Mouse (Mus musculus) testis, adult 2 months (tissue): ENCODE data around the gene Nrip2. TPM values are rescaled to one million over a fixed set of nuclear protein-coding genes. Genes with fewer than 3 reads are reported as not detected.

Experiments
- H3K27ac ChIP-seq: fragments of 200-500 bp; 2 replicates; pipeline ENCODE4 v1.5.1; 2012; ENCODE audit warnings: low read depth, low read length; ENCODE audit not compliant: control insufficient read depth, insufficient read depth
- H3K27me3 ChIP-seq: fragments of 200-500 bp; 2 replicates; pipeline ENCODE4 v1.6.1; 2012; ENCODE audit warnings: mild to moderate bottlenecking, low read length, moderate library complexity; ENCODE audit not compliant: control insufficient read depth, insufficient read depth
- H3K36me3 ChIP-seq: fragments of 200-500 bp; 2 replicates; pipeline ENCODE4 v1.6.1; 2012; ENCODE audit warnings: mild to moderate bottlenecking, low read length; ENCODE audit not compliant: control insufficient read depth, insufficient read depth
- H3K4me1 ChIP-seq: fragments of 200-500 bp; 2 replicates; pipeline ENCODE4 v1.6.1; 2012; ENCODE audit warnings: low read length; ENCODE audit not compliant: control insufficient read depth, insufficient read depth
- H3K4me3 ChIP-seq: fragments of 200-500 bp; 2 replicates; pipeline ENCODE4 v1.5.1; 2012; ENCODE audit warnings: low read depth, mild to moderate bottlenecking, low read length, moderate library complexity, mixed read lengths; ENCODE audit not compliant: control insufficient read depth
- CTCF ChIP-seq: fragments of 200-500 bp; IDR thresholded peaks from 2 replicates; pipeline ENCODE4 v1.5.1; 2012; ENCODE audit warnings: low read depth, mild to moderate bottlenecking, inconsistent platforms, low read length, moderate library complexity; ENCODE audit not compliant: control insufficient read depth, insufficient read depth, insufficient replicate concordance
- POLR2A ChIP-seq: fragments of 200-500 bp; IDR thresholded peaks from 2 replicates; pipeline ENCODE4 v1.6.1; 2012; ENCODE audit warnings: low read depth, mild to moderate bottlenecking, inconsistent platforms, low read length, moderate library complexity; ENCODE audit not compliant: control insufficient read depth
- polyA plus RNA-seq: library from polyadenylated mRNA; depleted of rRNA; stranded (reverse); fragments of >200 nt; gene quantifications from 2 replicates; pipeline ENCODE4 v1.2.3, GENCODE M21; 2012

Nrip2 gene
- polyA plus RNA-seq, 1 experiment = 1.9 TPM

- H3K4me1 ChIP-seq = peaks cover 2% of the 10 kb centered on the region
- no peak for TF ChIP-seq CTCF
- TF ChIP-seq POLR2A = no peak
- H3K27ac ChIP-seq = no peak overlapping the region
- no peak overlapping the region for H3K4me3 ChIP-seq
- peaks cover 3% of the 10 kb centered on the region for H3K36me3 ChIP-seq
- no peaks in the 10 kb centered on the region for H3K27me3 ChIP-seq
Observed at GRCm38 (mm10) chr6:128429826-128430225, 30.7 kb downstream of the Nrip2 start.

- Histone ChIP-seq H3K4me1 (peaks cover 2% of the 10 kb centered on the region; the same call in 1 of the 2 replicates), H3K36me3 (peaks cover 3% of the 10 kb centered on the region), H3K27ac (no peak overlapping the region), H3K4me3 (no peak overlapping the region), H3K27me3 (no peaks in the 10 kb centered on the region)
- TF ChIP-seq CTCF (no peak), POLR2A (no peak)
Observed at GRCm38 (mm10) chr6:128432356-128432915, 33.3 kb downstream of the Nrip2 start.

- Histone ChIP-seq H3K4me3 (no peak overlapping the region), H3K27ac (no peak overlapping the region), H3K36me3 (peaks cover 3% of the 10 kb centered on the region), H3K4me1 (peaks cover 3% of the 10 kb centered on the region; the same call in 1 of the 2 replicates), H3K27me3 (no peaks in the 10 kb centered on the region)
- no peak for TF ChIP-seq POLR2A
- TF ChIP-seq CTCF = no peak
Observed at GRCm38 (mm10) chr6:128433566-128433965, 34.5 kb downstream of the Nrip2 start.

- 0 out of 2 replicates have a peak overlapping the region, but pooled peaks have one; percentile 35 for H3K27ac ChIP-seq
- H3K27me3 ChIP-seq = no peaks in the 10 kb centered on the region
- H3K4me1 ChIP-seq = peaks cover 3% of the 10 kb centered on the region; the same call in 1 of the 2 replicates
- no peak for TF ChIP-seq CTCF
- peaks cover 3% of the 10 kb centered on the region for H3K36me3 ChIP-seq
- H3K4me3 ChIP-seq = no peak overlapping the region
Observed at GRCm38 (mm10) chr6:128435474-128435873, 36.4 kb downstream of the Nrip2 start.

GRCm38 (mm10) chr6:128436356-128437005, 37.4 kb downstream of the Nrip2 start:
- Histone ChIP-seq H3K4me1 (peaks cover 3% of the 10 kb centered on the region; the same call in 1 of the 2 replicates), H3K4me3 (peak overlapping the region; percentile 4; the same call in 1 of the 2 replicates), H3K36me3 (peaks cover 3% of the 10 kb centered on the region), H3K27ac (no peak overlapping the region), H3K27me3 (no peaks in the 10 kb centered on the region)
- TF ChIP-seq POLR2A (no peak), CTCF (no peak)

GRCm38 (mm10) chr6:128437288-128437687, 38.2 kb downstream of the Nrip2 start:
- peaks cover 3% of the 10 kb centered on the region for H3K36me3 ChIP-seq
- H3K27ac ChIP-seq = peak overlapping the region; percentile 83
- peak overlapping the region; percentile 91 for H3K4me3 ChIP-seq
- peaks cover 3% of the 10 kb centered on the region; the same call in 1 of the 2 replicates for H3K4me1 ChIP-seq
- TF ChIP-seq POLR2A (no peak), CTCF (no peak)
- no peaks in the 10 kb centered on the region for H3K27me3 ChIP-seq

- peak overlapping the region; percentile 91 for H3K4me3 ChIP-seq
- H3K4me1 ChIP-seq = peaks cover 3% of the 10 kb centered on the region; the same call in 1 of the 2 replicates
- peaks cover 3% of the 10 kb centered on the region for H3K36me3 ChIP-seq
- no peaks in the 10 kb centered on the region for H3K27me3 ChIP-seq
- TF ChIP-seq POLR2A (no peak), CTCF (no peak)
- peak overlapping the region; percentile 83 for H3K27ac ChIP-seq
Observed at GRCm38 (mm10) chr6:128437731-128438316, 38.7 kb downstream of the Nrip2 start.

- H3K4me1 ChIP-seq = peaks cover 3% of the 10 kb centered on the region; the same call in 1 of the 2 replicates
- H3K27me3 ChIP-seq = no peaks in the 10 kb centered on the region
- TF ChIP-seq POLR2A = peak; percentile 93
- TF ChIP-seq CTCF = no peak
- H3K27ac ChIP-seq = peak within 1 kb of the TSS; percentile 99
- H3K36me3 ChIP-seq = peaks cover 5% of the 10 kb centered on the region
- H3K4me3 ChIP-seq = peak within 1 kb of the TSS; percentile 91
Observed at GRCm38 (mm10) chr6:128438317-128438870, 39.3 kb downstream of the Nrip2 start, which contains the start of gene Fkbp4. Gene Fkbp4, minus strand, starts transcription at chr6:128438677.
